In genomic region chr8:61848581-61849162, GRCm38 (mm10) we compare ENCODE assay signal across 10 mouse cellular contexts. TPM values are rescaled to one million over a fixed set of nuclear protein-coding genes. Genes with fewer than 3 reads are reported as not detected.
A peak's percentile ranks its signal among the peaks of the same experiment; 100 is the strongest.
DNase-seq lines count a peak whose midpoint lies in the region; ATAC-seq and TF ChIP-seq lines count a peak whose summit lies in the region.
"Had no signal": no experiment of that assay in that cellular context is flagged by ENCODE, and none has a peak within 500 bp of the region (broad histone marks: within the 10 kb centered on the region; RNA-seq: fewer than 3 reads in every experiment).

No protein-coding gene starts in this region.

- 20% methylated on average over 7 of the region's 7 CpGs for WGBS in forebrain, embryonic 12.5 days
- 23% methylated on average over 7 of the region's 7 CpGs for WGBS in forebrain, embryonic 13.5 days
- WGBS in kidney, adult 2 months: 54% methylated on average over 7 of the region's 7 CpGs
- 28% methylated on average over 7 of the region's 7 CpGs for whole genome bisulfite sequencing in kidney, embryonic 15.5 days

- H3K4me1 ChIP-seq in forebrain, embryonic 12.5 days: 0 out of 2 replicates have a peak, but pooled peaks cover 2% of the 10 kb centered on the region
- H3K4me1 ChIP-seq in forebrain, embryonic 13.5 days: 0 out of 2 replicates have a peak, but pooled peaks cover 3% of the 10 kb centered on the region
- H3K4me1 ChIP-seq in kidney, adult 2 months (ENCODE audit: control insufficient read depth, insufficient read depth, low read length): no peaks in the 10 kb centered on the region
- H3K4me1 ChIP-seq in kidney, embryonic 15.5 days: peaks cover 9% of the 10 kb centered on the region

- intact Hi-C loops in left cerebral cortex, postnatal 25 days (cut with DNase I): no loop called here

- H3K27me3 ChIP-seq in forebrain, embryonic 12.5 days: no peaks in the 10 kb centered on the region
- no peaks in the 10 kb centered on the region for H3K27me3 ChIP-seq in forebrain, embryonic 13.5 days
- H3K27me3 ChIP-seq in kidney, adult 2 months (replicated peaks; ENCODE audit: control insufficient read depth, insufficient read depth, low read length): no peaks in the 10 kb centered on the region
- H3K27me3 ChIP-seq in kidney, embryonic 15.5 days: no peaks in the 10 kb centered on the region

- H3K4me3 ChIP-seq in forebrain, embryonic 12.5 days (replicated peaks): no peak overlapping the region
- H3K4me3 ChIP-seq in forebrain, embryonic 13.5 days: no peak overlapping the region
- no peak overlapping the region for H3K4me3 ChIP-seq in kidney, adult 2 months (ENCODE audit: insufficient read depth, low read depth, low read length)
- H3K4me3 ChIP-seq in kidney, embryonic 15.5 days (replicated peaks): no peak overlapping the region
- H3K4me3 ChIP-seq: erythroblast, embryonic 14.5 days had no signal

- H3K4me2 ChIP-seq in forebrain, embryonic 12.5 days: no peak overlapping the region
- H3K4me2 ChIP-seq in forebrain, embryonic 13.5 days: no peak overlapping the region
- no peak overlapping the region for H3K4me2 ChIP-seq in kidney, embryonic 15.5 days

- H3K27ac ChIP-seq in forebrain, embryonic 12.5 days: no peak overlapping the region
- H3K27ac ChIP-seq in forebrain, embryonic 13.5 days: no peak overlapping the region
- H3K27ac ChIP-seq in kidney, adult 2 months (ENCODE audit: insufficient read depth, low read depth, low read length): no peak overlapping the region
- H3K27ac ChIP-seq in kidney, embryonic 15.5 days: peak overlapping the region; percentile 62
- H3K27ac ChIP-seq: macrophage had no signal

- DNase-seq in kidney, adult 2 months: peak; percentile 21
- no peak for DNase-seq in kidney, adult 11 months
- peak; percentile 77 for DNase-seq in retina, embryonic 14.5 days (ENCODE audit: low spot score)
- DNase-seq in left cerebral cortex, postnatal 25 days (ENCODE audit: low spot score in 2 of 2): no peak
- DNase-seq in thymus, postnatal 14 days: no peak

- no peaks in the 10 kb centered on the region for H3K9me3 ChIP-seq in forebrain, embryonic 12.5 days
- no peaks in the 10 kb centered on the region for H3K9me3 ChIP-seq in forebrain, embryonic 13.5 days (replicated peaks)
- H3K9me3 ChIP-seq in kidney, embryonic 15.5 days (replicated peaks): no peaks in the 10 kb centered on the region

- no peak for TF ChIP-seq POLR2A in kidney, adult 2 months (IDR thresholded peaks at IDR 0.05; ENCODE audit: low read depth, low read length)

- H3K9ac ChIP-seq in forebrain, embryonic 12.5 days: no peak overlapping the region
- no peak overlapping the region for H3K9ac ChIP-seq in forebrain, embryonic 13.5 days
- no peak overlapping the region for H3K9ac ChIP-seq in kidney, embryonic 15.5 days

- 0 out of 2 replicates have a peak, but pooled peaks have one; percentile 20 for ATAC-seq in forebrain, embryonic 12.5 days (ENCODE audit: low FRiP score)
- no peak for ATAC-seq in forebrain, embryonic 13.5 days
- ATAC-seq in kidney, embryonic 15.5 days (replicated peaks; ENCODE audit: low FRiP score): peak; percentile 71; the same call in 1 of the 2 replicates

- TF ChIP-seq CTCF in kidney, adult 2 months (conservative IDR thresholded peaks at IDR 0.05; ENCODE audit: insufficient read depth, insufficient read length, low read depth, low read length): no peak

- H3K36me3 ChIP-seq in forebrain, embryonic 12.5 days (replicated peaks): no peaks in the 10 kb centered on the region
- no peaks in the 10 kb centered on the region for H3K36me3 ChIP-seq in forebrain, embryonic 13.5 days (ENCODE audit: poor library complexity, severe bottlenecking)
- no peaks in the 10 kb centered on the region for H3K36me3 ChIP-seq in kidney, adult 2 months (ENCODE audit: control insufficient read depth, insufficient read depth, low read length)
- no peaks in the 10 kb centered on the region for H3K36me3 ChIP-seq in kidney, embryonic 15.5 days

RNA-seq across cellular contexts. Expression of gene Palld, which starts 53.8 kb away (rescaled TPM):
- polyA plus RNA-seq in forebrain, embryonic 12.5 days (2016; fragmentation: Nextera tagmentation; extraction: Ambion mirVana): 53.6 and 56.0 TPM in 2 replicates
- polyA plus RNA-seq in forebrain, embryonic 13.5 days (2015; fragmentation: Nextera tagmentation; extraction: Ambion mirVana): 30.2 and 33.8 TPM in 2 replicates
- polyA plus RNA-seq in kidney, adult 2 months (2012; rRNA removed): 37.3 and 47.5 TPM in 2 replicates
- polyA plus RNA-seq in kidney, embryonic 15.5 days (2015; fragmentation: Nextera tagmentation; extraction: Ambion mirVana): 62.4 and 76.7 TPM in 2 replicates
- total RNA-seq in left cerebral cortex, postnatal 25 days (2021): 1 to 10 TPM; 4.0 to 4.2 TPM

Comparison
In these comparisons a context has a peak if more than half of its experiments do, and no peak if none do; other contexts are left out.
1. DNase-seq: peak in kidney, adult 2 months (single experiment) and retina, embryonic 14.5 days (single experiment); none in kidney, adult 11 months (single experiment), left cerebral cortex, postnatal 25 days (0 of 2) and thymus, postnatal 14 days (single experiment).